Mouse (Mus musculus): ENCODE measurements around the gene Lama1. TPM values are rescaled to one million over a fixed set of nuclear protein-coding genes. Genes with fewer than 3 reads are reported as not detected.

Lama1 gene
- polyA plus RNA-seq, 1 experiment from 2014 or later, result 23.7 TPM

DNA sequence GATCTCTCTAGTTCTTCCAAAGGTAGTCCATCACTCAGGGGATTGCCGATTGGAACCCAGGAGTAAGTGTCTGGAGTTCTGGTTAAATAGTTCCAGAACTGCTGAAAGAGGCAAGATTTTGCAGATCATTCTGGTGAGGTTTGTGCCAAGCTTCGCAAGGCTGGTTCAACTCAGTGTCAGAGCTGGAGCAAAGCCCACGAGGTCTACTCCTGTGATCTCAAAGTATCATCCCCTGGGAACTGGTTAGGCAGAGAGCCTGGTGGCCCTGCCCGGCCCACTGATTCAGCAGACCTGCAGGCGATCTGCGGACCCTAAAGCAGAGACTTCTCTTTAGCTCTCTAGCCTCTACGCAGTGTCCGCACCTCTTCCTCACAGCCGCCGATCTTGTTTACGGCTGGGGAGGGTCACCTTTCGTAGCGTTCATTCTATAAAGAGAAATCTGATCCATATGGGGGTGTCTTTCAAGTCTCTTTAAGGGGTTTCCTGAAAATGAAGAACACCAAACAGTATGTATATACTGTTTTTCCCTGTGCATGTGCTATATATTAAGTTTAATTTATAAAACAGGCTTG is 10.8 kb downstream of the Lama1 start:
- no peak overlapping the region for H3K27ac ChIP-seq (ENCODE audit: low read depth, low read length)
- no peak overlapping the region for H3K9ac ChIP-seq (ENCODE audit: low read length)
- no peak for DNase-seq (ENCODE audit: low spot score, missing footprints)
- WGBS, result 85% methylated on average over 13 of the region's 13 CpGs
- no peaks in the 10 kb centered on the region; the same call in 1 of the 2 replicates for H3K36me3 ChIP-seq (ENCODE audit: control insufficient read depth, insufficient read depth, low read length)
- H3K27me3 ChIP-seq (ENCODE audit: control insufficient read depth, insufficient read depth, low read length), result no peaks in the 10 kb centered on the region
- no peak overlapping the region for H3K4me2 ChIP-seq
- H3K4me1 ChIP-seq (ENCODE audit: control insufficient read depth, insufficient read depth, low read length), result peaks cover 15% of the 10 kb centered on the region
- ATAC-seq (ENCODE audit: low FRiP score), result no peak
- H3K9me3 ChIP-seq (ENCODE audit: control insufficient read depth, low read length), result no peaks in the 10 kb centered on the region
- H3K4me3 ChIP-seq (ENCODE audit: low read depth, low read length), result no peak overlapping the region

DNA sequence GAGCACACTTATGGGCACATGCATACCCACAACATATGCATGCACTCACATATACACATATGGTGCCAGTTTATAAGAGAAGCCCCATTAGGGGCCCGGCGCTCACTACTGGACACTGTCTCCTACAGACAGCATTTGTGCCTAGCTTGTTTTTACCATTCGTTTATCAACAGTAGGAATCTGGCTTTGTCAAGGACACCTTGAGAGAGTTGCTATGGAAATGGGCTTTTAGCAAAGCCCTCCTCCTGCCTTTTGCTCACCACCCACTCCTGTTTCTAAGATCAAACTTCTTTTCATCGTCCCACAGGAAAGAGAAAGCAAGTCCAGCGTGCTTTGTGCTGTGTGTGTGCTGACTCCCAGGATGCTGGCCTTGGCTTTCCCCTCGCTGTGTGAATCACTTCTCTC is 13.3 kb downstream of the Lama1 start:
- Histone ChIP-seq H3K9me3 (ENCODE audit: control insufficient read depth, low read length) (no peaks in the 10 kb centered on the region), H3K4me1 (ENCODE audit: control insufficient read depth, insufficient read depth, low read length) (peaks cover 15% of the 10 kb centered on the region), H3K27ac (ENCODE audit: low read depth, low read length) (no peak overlapping the region), H3K36me3 (ENCODE audit: control insufficient read depth, insufficient read depth, low read length) (no peaks in the 10 kb centered on the region), H3K27me3 (ENCODE audit: control insufficient read depth, insufficient read depth, low read length) (no peaks in the 10 kb centered on the region), H3K9ac (ENCODE audit: low read length) (no peak overlapping the region; the same call in 1 of the 2 replicates), H3K4me2 (no peak overlapping the region), H3K4me3 (ENCODE audit: low read depth, low read length) (no peak overlapping the region)
- ATAC-seq (ENCODE audit: low FRiP score) (no peak), DNase-seq (ENCODE audit: low spot score, missing footprints) (no peak)
- WGBS, result 62% methylated on average over 6 of the region's 6 CpGs

DNA sequence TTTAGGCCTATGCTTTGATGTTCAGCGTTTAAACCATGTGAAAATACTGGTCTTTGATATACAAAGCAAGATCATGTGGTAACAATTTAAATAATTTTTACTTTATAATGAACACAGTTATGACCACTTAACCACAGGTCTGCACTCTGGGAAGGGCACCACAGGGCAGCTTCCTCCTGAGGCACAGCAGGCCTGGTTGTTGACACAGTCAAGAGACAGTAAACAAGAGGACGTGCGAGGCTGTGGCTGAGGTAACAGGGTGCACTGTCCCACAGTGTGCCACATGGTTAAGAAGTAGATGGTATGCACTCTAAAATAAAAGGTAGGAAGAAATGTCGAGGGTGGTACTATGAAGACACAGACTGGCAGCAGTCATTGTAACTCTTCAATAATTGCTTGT is 14.3 kb downstream of the Lama1 start:
- WGBS, result 57% methylated on average over 4 of the region's 4 CpGs
- no peak for ATAC-seq (ENCODE audit: low FRiP score)
- Histone ChIP-seq H3K9ac (ENCODE audit: low read length) (no peak overlapping the region), H3K9me3 (ENCODE audit: control insufficient read depth, low read length) (no peaks in the 10 kb centered on the region), H3K27me3 (ENCODE audit: control insufficient read depth, insufficient read depth, low read length) (no peaks in the 10 kb centered on the region), H3K4me3 (ENCODE audit: low read depth, low read length) (no peak overlapping the region), H3K4me1 (ENCODE audit: control insufficient read depth, insufficient read depth, low read length) (peaks cover 15% of the 10 kb centered on the region), H3K27ac (ENCODE audit: low read depth, low read length) (no peak overlapping the region), H3K36me3 (ENCODE audit: control insufficient read depth, insufficient read depth, low read length) (no peaks in the 10 kb centered on the region), H3K4me2 (no peak overlapping the region)
- no peak for DNase-seq (ENCODE audit: low spot score, missing footprints)

DNA sequence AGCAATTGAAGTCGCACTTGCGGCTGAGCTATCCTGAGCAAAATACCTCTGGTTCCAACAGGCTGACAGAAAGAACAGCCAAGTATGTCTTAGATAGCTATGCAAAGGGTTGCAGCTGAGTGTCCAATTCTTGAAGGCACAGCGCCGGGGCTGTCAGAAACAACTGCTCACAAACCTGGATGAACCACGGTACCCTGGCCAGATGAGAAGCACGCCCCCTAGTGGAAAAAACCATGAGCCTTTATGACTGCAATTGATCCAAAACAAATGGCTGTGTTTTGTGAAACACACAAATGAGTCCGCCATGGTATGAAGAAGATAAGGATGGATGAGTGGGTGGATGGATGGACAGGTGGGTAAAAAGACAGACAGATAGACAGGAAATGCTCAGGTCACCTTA is 15.9 kb downstream of the Lama1 start:
- Histone ChIP-seq H3K9ac (ENCODE audit: low read length) (no peak overlapping the region), H3K4me1 (ENCODE audit: control insufficient read depth, insufficient read depth, low read length) (peaks cover 13% of the 10 kb centered on the region), H3K27me3 (ENCODE audit: control insufficient read depth, insufficient read depth, low read length) (no peaks in the 10 kb centered on the region), H3K4me3 (ENCODE audit: low read depth, low read length) (no peak overlapping the region), H3K9me3 (ENCODE audit: control insufficient read depth, low read length) (no peaks in the 10 kb centered on the region), H3K4me2 (no peak overlapping the region), H3K27ac (ENCODE audit: low read depth, low read length) (no peak overlapping the region), H3K36me3 (ENCODE audit: control insufficient read depth, insufficient read depth, low read length) (no peaks in the 10 kb centered on the region; the same call in 1 of the 2 replicates)
- WGBS, result 77% methylated on average over 7 of the region's 7 CpGs
- ATAC-seq (ENCODE audit: low FRiP score), result no peak
- no peak for DNase-seq (ENCODE audit: low spot score, missing footprints)

DNA sequence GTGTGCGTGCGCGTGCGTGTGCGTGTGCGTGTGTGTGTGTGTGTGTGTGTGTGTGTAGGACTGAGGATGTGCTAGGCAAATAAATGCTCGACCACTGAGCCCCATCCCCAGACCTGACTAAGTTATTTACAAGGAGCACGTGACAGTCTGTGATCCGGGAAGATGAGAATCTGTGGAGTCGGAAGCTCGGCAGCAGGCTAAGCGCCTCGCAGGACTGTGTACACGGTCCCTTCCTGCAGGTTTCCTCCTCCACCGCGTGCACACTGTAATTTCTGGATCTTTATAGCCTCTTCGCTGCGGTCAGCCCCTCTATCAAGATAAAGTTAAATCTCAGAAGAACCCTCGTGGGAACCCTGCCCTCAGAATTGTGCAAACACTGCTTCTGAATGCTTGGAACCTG is 18.4 kb downstream of the Lama1 start:
- Histone ChIP-seq H3K27me3 (ENCODE audit: control insufficient read depth, insufficient read depth, low read length) (no peaks in the 10 kb centered on the region), H3K9me3 (ENCODE audit: control insufficient read depth, low read length) (no peaks in the 10 kb centered on the region), H3K4me2 (no peak overlapping the region), H3K36me3 (ENCODE audit: control insufficient read depth, insufficient read depth, low read length) (no peaks in the 10 kb centered on the region; the same call in 1 of the 2 replicates), H3K27ac (ENCODE audit: low read depth, low read length) (no peak overlapping the region), H3K4me3 (ENCODE audit: low read depth, low read length) (no peak overlapping the region), H3K4me1 (ENCODE audit: control insufficient read depth, insufficient read depth, low read length) (peaks cover 1% of the 10 kb centered on the region; the same call in 1 of the 2 replicates), H3K9ac (ENCODE audit: low read length) (no peak overlapping the region)
- 83% methylated on average over 19 of the region's 19 CpGs for WGBS
- ATAC-seq (ENCODE audit: low FRiP score) (peak; percentile 54; the same call in 1 of the 2 replicates), DNase-seq (ENCODE audit: low spot score, missing footprints) (no peak)

DNA sequence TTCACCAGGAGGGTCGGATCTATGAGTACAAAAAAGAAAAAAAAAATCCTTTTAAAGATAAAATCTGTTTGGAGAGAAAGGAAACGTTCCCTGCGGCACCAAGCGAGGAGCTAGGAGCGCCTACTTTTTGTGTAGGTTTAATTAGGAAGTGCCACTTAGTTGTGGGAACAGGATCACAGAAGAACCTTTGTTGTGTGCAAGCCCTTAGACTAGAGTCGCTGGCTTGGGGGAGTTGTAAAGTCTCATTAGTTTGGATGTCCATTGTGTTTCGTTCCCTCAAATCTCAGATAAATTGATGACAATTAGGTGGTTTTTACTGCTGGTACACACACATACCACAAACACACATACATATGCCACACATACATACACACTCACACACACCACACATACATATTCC is 25.0 kb downstream of the Lama1 start:
- no peaks in the 10 kb centered on the region for H3K36me3 ChIP-seq (ENCODE audit: control insufficient read depth, insufficient read depth, low read length)
- ATAC-seq (ENCODE audit: low FRiP score) (no peak), DNase-seq (ENCODE audit: low spot score, missing footprints) (no peak)
- no peak overlapping the region for H3K27ac ChIP-seq (ENCODE audit: low read depth, low read length)
- H3K9me3 ChIP-seq (ENCODE audit: control insufficient read depth, low read length), result no peaks in the 10 kb centered on the region
- H3K4me2 ChIP-seq, result no peak overlapping the region
- H3K27me3 ChIP-seq (ENCODE audit: control insufficient read depth, insufficient read depth, low read length), result no peaks in the 10 kb centered on the region
- no peak overlapping the region for H3K9ac ChIP-seq (ENCODE audit: low read length)
- 86% methylated on average over 7 of the region's 7 CpGs for WGBS
- no peak overlapping the region for H3K4me3 ChIP-seq (ENCODE audit: low read depth, low read length)
- no peaks in the 10 kb centered on the region for H3K4me1 ChIP-seq (ENCODE audit: control insufficient read depth, insufficient read depth, low read length)

DNA sequence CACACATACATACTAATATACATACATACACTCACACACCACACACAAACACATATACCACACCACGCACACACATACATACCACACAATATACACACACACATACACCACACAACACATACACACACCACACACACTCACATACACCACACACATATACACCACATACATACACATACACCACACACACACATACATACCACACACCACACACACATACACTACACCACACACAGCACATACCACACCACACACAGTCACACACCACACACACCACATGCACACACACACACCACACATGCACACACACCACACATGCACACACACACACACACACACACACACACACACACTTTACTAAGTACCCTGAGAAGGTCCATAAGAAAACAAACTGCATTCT is 25.5 kb downstream of the Lama1 start:
- no peak overlapping the region for H3K4me3 ChIP-seq (ENCODE audit: low read depth, low read length)
- no peak for ATAC-seq (ENCODE audit: low FRiP score)
- no peak overlapping the region for H3K27ac ChIP-seq (ENCODE audit: low read depth, low read length)
- H3K4me2 ChIP-seq, result no peak overlapping the region
- no peaks in the 10 kb centered on the region for H3K9me3 ChIP-seq (ENCODE audit: control insufficient read depth, low read length)
- H3K9ac ChIP-seq (ENCODE audit: low read length), result no peak overlapping the region
- H3K36me3 ChIP-seq (ENCODE audit: control insufficient read depth, insufficient read depth, low read length), result no peaks in the 10 kb centered on the region
- no peaks in the 10 kb centered on the region for H3K4me1 ChIP-seq (ENCODE audit: control insufficient read depth, insufficient read depth, low read length)
- no peaks in the 10 kb centered on the region for H3K27me3 ChIP-seq (ENCODE audit: control insufficient read depth, insufficient read depth, low read length)
- no peak for DNase-seq (ENCODE audit: low spot score, missing footprints)
- 93% methylated on average over 1 of the region's 1 CpGs for WGBS

DNA sequence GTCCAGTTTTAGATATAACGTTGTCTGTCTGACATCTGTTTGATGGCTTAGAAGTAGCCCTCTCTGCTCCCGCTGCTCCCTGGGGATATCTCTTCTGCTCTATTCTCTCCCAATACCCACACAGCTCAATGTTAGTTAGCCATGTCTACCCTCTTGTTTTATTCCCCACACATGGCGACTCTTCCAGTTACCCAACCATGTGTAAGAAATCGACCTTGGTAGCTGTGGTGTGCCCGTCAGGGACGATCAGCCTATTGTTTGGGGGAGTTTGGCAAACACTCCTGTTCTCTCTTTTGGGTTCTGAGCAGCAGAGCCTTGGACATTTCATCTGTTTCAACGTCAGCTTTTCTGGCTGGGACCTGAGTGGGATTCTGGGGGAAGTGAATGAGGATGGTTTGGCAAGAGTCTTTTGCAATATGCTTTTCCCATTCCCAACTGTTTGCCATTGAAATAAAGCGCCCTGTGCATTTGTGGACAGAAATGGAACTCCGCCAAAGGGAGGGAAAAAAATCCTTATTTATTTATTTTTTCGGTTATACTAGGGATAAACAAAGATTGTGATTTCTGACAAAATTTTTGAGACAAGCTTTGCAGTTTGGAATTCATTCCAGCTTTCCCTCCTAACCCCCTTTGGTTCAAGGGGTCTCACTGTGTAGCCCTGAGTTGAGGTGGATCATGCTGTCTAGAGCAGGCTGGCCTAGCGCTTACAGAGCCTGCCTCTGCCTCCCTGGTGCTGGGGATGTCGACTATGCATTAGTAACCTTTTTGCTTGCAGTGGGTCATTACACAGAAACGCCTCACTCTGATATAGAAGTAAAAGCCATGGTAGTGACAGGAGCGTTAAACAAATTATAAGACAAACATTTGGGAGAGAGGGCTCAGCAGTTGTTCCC is 26.4 kb downstream of the Lama1 start:
- Histone ChIP-seq H3K4me1 (ENCODE audit: control insufficient read depth, insufficient read depth, low read length) (no peaks in the 10 kb centered on the region), H3K9me3 (ENCODE audit: control insufficient read depth, low read length) (no peaks in the 10 kb centered on the region), H3K4me2 (no peak overlapping the region), H3K4me3 (ENCODE audit: low read depth, low read length) (no peak overlapping the region), H3K36me3 (ENCODE audit: control insufficient read depth, insufficient read depth, low read length) (no peaks in the 10 kb centered on the region), H3K9ac (ENCODE audit: low read length) (no peak overlapping the region), H3K27me3 (ENCODE audit: control insufficient read depth, insufficient read depth, low read length) (no peaks in the 10 kb centered on the region), H3K27ac (ENCODE audit: low read depth, low read length) (no peak overlapping the region)
- DNase-seq (ENCODE audit: low spot score, missing footprints) (no peak), ATAC-seq (ENCODE audit: low FRiP score) (no peak)
- WGBS, result 83% methylated on average over 14 of the region's 14 CpGs

DNA sequence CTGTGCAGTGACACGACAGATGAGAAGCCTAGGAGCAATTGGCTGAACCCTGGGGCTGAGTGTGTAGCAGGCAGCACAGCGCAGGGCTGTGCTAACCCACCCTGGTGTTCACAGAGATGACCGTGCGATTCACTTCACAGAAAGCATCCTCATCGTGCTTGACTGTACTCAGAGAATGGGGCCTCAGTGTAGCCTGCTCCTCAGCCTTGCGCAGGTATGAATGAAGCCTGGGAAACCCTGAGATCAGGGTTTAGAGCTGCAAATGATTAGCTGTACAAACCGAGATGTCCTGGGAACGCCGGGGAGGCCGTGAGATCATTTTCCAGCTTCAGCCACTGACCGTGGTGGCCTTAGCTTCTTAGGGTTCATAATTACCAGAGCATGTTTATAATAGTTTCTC is 29.5 kb downstream of the Lama1 start:
- Histone ChIP-seq H3K9me3 (ENCODE audit: control insufficient read depth, low read length) (no peaks in the 10 kb centered on the region), H3K4me1 (ENCODE audit: control insufficient read depth, insufficient read depth, low read length) (no peaks in the 10 kb centered on the region), H3K4me2 (no peak overlapping the region), H3K9ac (ENCODE audit: low read length) (no peak overlapping the region), H3K27ac (ENCODE audit: low read depth, low read length) (no peak overlapping the region), H3K4me3 (ENCODE audit: low read depth, low read length) (no peak overlapping the region), H3K36me3 (ENCODE audit: control insufficient read depth, insufficient read depth, low read length) (no peaks in the 10 kb centered on the region), H3K27me3 (ENCODE audit: control insufficient read depth, insufficient read depth, low read length) (no peaks in the 10 kb centered on the region)
- DNase-seq (ENCODE audit: low spot score, missing footprints), result no peak
- 92% methylated on average over 11 of the region's 11 CpGs for WGBS
- no peak for ATAC-seq (ENCODE audit: low FRiP score)
